Mouse (Mus musculus) adrenal gland, adult 8-10 months (tissue): ENCODE results near the gene Rtkn. TPM values are rescaled to one million over a fixed set of nuclear protein-coding genes. Genes with fewer than 3 reads are reported as not detected.
A peak's percentile ranks its signal among the peaks of the same experiment; 100 is the strongest.

Source experiments
- DNase-seq: peaks from one replicate; pipeline ENCODE4 v3.0.0; 2022
- total RNA-seq, 4 experiments: library from RNA; stranded (reverse); gene quantifications; 2 replicates each; pipeline ENCODE4 v1.2.4; 2022

Gene Rtkn
- total RNA-seq, result 10 to 100 TPM; 16.4 to 34.0 (median 19.9) TPM

- DNase-seq, result no peak
Measured at GRCm38 (mm10) chr6:83134951-83135513, at the start of gene Rtkn. TSS of gene Rtkn (plus strand) at chr6:83135463.

DNA sequence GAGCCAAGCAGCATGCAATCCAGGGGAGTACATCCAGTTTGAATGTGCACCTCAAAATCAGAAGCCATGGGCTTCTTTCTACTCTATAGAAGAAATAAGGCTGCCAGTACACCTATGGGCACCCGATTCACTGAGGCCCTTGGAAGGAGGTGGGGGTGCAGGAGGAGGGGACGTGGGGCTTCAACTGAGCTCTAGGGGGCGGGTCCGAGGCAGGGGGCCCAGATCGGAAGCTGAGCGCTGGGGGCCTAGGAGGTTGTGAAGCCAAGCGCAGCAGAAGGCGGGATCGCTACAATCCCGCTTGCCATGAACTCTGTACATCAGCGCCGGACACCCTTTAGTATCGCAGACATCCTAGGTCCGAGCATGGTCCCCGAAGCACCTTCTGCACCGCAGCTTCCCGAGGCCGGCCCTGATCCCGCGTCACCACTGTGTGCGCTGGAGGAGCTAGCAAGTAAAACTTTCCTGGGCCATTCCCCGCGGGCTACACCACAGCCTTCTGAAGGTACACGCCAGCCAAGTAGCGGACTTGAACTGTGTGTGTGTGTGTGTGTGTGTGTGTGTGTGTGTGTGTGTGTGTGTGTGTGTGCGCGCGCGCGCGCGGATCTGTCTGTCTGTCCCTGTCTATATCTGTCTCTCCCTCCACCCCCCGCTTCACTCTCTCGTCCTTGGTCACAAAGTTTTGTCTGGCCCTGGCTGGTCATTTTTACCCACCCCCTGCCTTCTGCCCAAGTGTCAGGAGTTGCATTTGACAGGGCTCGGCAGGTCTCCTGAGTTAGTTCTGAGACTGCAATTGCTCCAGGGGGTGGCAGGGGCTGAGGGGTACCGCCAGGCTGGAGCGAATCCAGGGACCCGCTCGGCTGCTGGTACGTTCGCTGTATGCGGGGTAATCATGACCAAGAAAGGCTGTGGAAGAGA lies 48.9 kb upstream of the Rtkn start, which contains the start of gene Lbx2:
TSS of gene Lbx2 (plus strand) at position 247 of the 915 bp plus-strand sequence.
- DNase-seq, result no peak

DNA sequence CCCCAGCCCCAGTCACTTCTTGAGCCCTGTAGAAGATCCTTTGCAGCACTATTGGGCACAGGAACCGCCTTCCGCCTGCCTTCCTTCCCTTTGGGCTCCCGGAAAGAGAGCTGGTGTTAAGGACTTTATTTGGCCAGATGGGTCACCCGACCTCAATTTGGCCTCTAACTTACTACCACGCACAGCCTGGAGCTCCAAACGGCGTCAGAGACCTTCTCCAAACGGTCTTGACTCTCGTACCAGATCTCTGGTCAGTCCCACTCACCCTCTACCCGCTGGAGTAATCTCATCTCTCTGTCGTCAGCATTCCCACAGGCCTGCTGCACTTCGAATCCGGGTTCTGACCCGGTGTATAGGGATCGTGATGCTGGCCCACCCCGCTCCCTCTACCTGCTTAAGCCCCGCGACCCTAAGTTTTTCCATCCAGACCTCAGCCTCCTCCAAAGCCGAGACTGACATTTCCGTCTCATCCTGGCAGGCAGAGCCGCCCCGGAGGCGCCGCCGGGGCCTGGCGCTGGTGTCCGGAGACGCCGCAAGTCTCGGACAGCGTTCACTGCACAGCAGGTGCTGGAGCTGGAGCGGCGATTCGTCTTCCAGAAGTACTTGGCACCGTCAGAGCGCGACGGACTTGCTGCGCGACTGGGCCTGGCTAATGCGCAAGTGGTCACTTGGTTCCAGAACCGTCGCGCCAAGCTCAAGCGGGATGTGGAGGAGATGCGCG lies 47.9 kb upstream of the Rtkn start:
- DNase-seq, result no peak

DNA sequence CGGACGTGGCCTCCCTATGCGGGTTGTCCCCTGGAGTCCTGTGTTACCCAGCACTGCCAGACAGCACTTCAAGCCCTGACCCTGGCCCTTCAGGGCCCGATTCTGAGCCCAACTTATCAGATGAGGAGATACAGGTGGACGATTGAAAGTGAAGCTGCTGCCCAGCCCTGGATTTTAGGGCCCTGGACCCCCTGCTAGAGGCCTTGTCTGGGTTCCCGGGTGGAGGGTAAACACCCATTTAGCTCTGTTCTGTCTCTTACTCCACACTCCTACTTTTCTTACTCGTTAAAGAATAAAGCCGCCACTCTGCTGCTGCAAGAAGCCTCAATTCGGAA lies 47.4 kb upstream of the Rtkn start:
- DNase-seq, result no peak

DNA sequence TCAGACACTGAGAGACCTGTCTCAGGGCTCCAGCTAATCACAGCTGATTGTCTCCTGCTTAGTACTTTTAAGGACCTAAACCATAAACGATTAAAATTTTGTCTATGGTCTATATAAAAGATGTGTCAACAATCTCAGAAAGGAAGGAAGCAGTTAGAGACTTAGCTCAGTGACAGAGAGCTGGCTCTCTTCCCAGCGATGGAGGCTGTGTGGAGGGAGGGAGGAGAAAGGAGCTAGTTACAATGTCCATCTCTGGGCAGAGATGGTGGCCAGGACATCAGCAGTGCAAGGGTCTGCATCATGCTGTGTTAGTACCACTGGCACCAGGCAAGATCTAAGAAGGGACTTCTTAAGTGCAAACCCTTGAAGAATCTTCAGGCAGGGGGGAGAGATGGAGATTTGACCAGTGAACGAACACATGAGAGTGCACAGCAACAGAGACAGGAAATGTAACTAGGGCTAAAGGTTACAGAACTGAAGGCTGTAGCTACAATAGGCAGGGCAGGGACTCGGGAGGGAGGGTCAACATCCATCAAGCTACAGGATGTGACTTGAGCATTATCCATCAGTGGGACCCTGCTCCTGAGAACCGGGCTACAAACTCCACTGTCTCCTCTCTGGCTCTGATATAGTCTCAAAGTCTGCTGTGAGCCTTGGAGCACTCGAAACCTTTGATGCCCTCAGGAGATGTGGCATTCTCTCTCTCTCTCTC lies 42.7 kb upstream of the Rtkn start:
- no peak for DNase-seq

- no peak for DNase-seq
Measured at GRCm38 (mm10) chr6:83095968-83096367, 39.3 kb upstream of the Rtkn start.

- peak; percentile 72 for DNase-seq
Measured at GRCm38 (mm10) chr6:83098411-83098810, 36.9 kb upstream of the Rtkn start.

GRCm38 (mm10) chr6:83101316-83101687 lies 34.0 kb upstream of the Rtkn start, which contains the start of the genes Ccdc142 and Gm42688:
TSS of gene Ccdc142 (plus strand) at chr6:83101601.
TSS of gene Gm42688 (plus strand) at chr6:83101617.
- peak; percentile 92 for DNase-seq

- no peak for DNase-seq
Measured at GRCm38 (mm10) chr6:83101688-83102556, 33.3 kb upstream of the Rtkn start.

DNA sequence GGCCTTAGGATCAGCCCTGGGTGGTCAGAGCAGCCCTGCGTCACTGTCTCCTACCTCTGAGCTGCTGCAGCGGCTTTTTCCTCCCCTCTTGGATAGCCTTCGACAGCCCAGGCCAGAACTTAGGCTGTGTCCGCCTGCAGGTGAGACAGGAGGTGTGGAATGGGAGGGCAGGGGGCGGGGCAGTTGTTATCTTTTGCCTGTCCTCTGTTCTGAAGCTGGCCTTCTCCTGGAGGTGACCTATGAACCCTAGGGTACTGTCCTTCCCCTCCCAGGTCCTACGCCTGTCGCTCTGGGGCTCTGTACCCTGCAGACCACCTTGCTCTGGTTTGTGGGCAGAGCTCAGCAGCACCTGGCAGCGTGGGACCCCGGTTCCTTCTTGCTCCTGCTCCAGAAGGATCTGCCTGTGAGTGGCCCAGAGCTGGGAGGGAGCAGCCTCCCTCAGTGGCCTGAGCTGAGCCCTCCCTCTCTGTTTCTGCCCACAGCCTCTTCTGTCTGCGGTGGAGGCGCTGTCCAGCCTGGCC lies 32.1 kb upstream of the Rtkn start:
- DNase-seq, result no peak

- no peak for DNase-seq
Measured at GRCm38 (mm10) chr6:83104158-83104557, 31.1 kb upstream of the Rtkn start.

GRCm38 (mm10) chr6:83107566-83108400 lies 27.5 kb upstream of the Rtkn start:
- peak; percentile 75 for DNase-seq

DNA sequence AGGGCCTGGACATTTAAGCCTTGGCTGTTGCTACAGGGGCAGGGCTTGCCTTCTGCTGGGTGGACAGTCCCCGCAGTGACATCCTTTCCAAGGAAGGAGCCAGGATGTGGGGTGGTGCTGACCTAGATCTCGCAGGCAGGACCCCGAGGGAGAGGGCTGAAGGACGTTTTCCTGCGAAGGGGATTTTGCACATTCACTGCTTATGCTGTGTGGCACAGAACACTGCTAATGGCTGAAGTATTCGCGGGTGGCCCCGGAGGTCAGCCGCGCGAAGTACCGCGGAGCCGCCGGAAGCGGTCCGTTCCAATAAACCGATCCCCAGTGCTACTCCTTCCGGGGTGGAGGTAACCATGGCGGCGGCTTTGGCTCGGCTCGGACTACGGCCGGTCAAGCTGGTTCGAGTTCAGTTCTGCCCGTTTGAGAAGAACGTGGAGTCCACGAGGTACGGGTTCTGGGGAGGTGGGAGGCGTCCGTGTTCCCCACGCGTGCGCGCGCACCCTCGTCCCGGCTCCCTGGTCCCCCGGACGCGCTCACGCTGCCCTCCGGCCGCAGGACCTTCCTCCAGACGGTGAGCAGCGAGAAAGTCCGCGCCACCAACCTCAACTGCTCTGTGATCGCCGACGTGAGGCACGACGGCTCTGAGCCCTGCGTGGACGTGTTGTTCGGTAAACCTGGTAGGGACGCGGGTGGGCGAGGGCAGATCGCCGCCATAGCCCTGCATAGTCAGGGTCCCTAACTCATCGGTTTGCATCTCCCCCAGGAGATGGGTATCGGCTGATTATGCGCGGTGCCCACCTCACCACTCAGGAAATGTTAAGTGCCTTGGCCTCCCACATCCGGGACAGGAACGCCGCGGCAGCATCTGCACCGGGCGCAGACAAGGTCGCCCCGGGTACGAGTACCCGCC lies 26.2 kb upstream of the Rtkn start, which contains the start of gene Mrpl53:
TSS of gene Mrpl53 (plus strand) at position 279 of the 907 bp plus-strand sequence.
- DNase-seq, result peak; percentile 74

- DNase-seq, result no peak
Measured at GRCm38 (mm10) chr6:83111510-83112136, 23.6 kb upstream of the Rtkn start.

- DNase-seq, result peak; percentile 91
Measured at GRCm38 (mm10) chr6:83115011-83115671, 20.1 kb upstream of the Rtkn start, which contains the start of gene Mogs. TSS of gene Mogs (plus strand) at chr6:83115496.

DNA sequence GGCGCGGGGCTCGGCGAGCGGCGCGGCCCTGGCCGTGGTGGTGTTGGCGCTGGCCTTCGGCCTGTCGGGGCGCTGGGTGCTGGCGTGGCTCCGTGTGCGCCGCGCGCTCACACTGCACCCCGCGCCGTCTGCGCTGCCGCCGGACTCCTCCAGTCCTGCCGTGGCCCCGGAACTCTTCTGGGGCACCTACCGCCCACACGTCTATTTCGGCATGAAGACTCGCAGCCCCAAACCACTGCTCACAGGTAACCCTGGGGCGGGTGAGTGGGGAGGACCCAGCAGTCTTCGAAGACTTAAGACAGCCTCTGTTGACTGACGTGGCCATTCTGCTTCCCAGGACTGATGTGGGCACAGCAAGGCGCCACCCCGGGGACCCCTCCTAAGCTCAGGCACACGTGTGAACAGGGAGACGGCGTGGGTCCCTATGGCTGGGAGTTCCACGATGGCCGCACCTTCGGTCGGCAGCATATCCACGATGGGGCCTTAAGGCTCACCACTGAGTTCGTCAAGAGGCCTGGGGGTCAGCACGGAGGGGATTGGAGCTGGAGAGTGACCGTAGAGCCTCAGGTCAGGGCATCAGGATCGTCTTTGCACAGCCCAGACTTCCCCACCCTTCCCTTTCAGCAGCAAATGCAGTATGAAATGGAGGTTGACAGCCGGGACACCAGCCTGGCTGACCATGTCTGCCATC lies 19.4 kb upstream of the Rtkn start:
- no peak for DNase-seq
